Mouse (Mus musculus) left cerebral cortex, postnatal 10 days (tissue): ENCODE results near the gene Pcp4. TPM values are rescaled to one million over a fixed set of nuclear protein-coding genes. Genes with fewer than 3 reads are reported as not detected.

ENCODE experiments used
- DNase-seq, 2 experiments: peaks; one replicate each; pipeline ENCODE4 v3.0.0; 2021 to 2022; ENCODE audit warnings: low spot score in 2 of 2, mixed read lengths in 1 of 2; ENCODE audit errors: extremely low spot score in 1 of 2
- intact Hi-C: fragments of 180-260 bp; cut with DNase I; formaldehyde crosslinking; loops from one replicate; pipeline ENCODE4 v1.15.1; 2025
- total RNA-seq, 2 experiments: library from RNA; stranded (reverse); gene quantifications; 2 replicates each; pipeline ENCODE4 v1.2.3; 2021

Pcp4 gene
- total RNA-seq, 2 experiments from 2014 or later = 421 to 559 TPM

DNA sequence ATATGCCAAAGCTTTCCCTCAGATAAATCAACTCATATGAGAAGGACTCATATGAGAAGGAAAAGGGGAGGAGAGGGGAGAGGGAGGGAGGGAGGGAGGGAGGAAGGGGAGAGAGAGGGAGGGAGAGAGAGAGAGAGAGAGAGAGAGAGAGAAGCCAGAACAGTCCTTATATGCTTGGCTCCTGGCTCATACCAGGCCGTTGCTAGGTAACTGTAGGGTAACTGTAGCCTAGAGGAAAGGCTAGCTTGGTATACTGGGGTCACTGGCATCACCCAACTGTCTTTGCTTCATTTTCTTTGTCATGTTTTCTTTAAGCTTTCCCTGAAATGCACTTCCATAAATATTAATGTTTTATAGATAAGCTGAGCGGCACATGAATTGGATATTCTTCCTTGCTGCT is 85.3 kb downstream of the Pcp4 start:
- intact Hi-C loops = no loop called here
- DNase-seq = no peak

DNA sequence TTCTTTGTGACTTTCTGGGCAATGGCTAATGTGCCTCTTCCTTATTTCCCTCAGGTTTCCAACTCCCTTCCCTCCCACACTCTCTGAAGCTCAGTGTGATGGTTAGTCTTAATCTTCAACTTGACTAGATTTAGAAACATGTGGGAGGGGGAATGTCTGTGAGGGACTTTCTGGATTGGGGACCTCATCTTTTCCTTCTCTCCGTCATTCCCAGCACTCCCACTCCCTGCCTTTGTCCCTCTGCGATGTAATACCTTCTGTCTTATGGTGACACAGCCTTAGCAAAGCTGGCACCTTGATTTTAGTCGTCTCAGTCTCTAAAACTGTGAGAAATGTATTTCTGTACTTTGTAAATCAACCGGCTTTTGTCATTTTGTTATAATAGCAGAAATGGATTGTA is 88.0 kb downstream of the Pcp4 start:
- intact Hi-C loops = no loop called here

DNA sequence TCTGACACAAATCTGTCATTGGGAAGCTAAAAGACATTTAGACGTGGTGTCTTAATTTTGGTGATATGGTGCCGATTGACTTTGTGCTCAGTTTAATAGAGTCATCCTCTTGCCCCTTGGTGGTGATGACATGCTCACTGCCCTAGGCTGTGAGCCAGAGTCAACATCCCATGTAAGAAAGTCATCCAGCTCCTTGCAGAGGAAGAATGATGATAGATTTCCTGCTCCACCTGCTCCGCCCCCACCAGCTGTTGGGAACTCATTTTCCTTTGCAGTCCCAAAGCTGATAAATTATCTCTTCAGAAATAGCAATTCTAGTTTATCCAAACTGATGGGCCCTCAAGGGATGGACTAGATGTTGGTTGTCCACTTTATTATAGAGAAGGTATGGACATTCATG is 89.2 kb downstream of the Pcp4 start:
- intact Hi-C loops = no loop called here
- no peak for DNase-seq

More for the DNA sequence above, 88.0 kb downstream of the Pcp4 start:
- no peak for DNase-seq

- DNase-seq = no peak
- intact Hi-C loops = no loop called here
Observed at GRCm38 (mm10) chr16:96558341-96558740, 90.9 kb downstream of the Pcp4 start.

GRCm38 (mm10) chr16:96559796-96560195 is 92.4 kb downstream of the Pcp4 start:
- intact Hi-C loops = no loop called here
- DNase-seq = no peak

DNA sequence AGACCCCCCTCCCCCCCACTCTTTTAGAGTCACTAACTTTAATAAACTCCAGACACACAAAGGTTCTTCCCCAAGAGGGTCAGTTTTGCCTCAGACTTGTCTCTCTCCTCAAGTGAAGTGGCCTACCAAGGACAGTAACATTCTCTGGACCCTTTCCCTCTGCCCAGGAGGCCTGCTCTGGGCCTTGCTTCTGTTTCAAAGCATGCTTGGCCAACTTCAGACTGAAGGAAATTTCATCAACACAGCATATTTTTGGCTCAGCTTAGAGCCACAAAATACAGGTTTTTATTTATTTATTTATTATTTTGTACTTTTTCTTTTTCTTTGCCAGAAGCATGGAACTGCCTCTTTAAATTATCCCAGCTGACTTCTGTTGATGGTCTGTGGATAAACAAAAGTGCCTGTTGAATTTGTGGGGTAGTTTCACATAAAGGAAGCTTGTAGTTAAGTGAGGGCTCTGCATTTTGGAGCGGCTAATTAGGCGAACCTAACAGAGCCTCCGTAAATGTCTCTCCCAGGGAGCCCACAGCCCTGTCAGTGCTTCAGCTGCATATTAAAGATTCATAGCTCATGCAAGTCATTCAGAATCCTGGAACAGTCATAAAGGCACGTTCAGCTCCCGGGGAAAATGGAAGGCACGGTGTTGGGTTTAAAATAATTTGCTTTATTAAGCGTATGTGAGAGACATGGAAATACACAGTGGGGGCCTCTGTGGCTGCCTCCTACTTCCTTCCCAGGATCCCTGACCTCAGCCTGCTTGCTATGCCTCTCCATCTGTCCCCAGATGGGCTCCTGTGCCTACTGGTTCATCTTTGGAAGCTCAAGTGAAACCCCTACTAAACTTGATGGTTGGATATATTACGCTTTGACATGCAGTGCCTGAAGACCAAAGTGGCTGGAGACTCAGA is 96.2 kb downstream of the Pcp4 start:
- DNase-seq = no peak
- intact Hi-C loops = no loop called here

DNA sequence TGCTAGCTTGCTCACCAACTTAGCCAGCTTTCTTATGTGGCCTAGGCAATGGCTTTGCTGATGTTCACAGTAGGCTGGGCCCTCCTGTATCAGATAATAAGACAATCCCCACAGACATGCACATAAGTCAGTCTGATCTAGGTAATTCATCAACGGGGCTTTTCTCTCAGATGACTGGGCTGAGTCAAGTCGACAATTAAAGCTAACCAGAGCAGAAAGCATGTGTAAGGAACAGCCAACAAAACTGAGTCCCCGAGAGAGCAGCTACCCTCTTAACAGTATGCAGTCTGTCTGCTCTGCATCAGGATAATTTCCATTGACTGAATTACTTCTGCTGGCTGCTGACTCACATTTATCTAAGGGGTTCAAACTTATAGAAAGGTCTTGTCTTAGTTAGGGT is 100.0 kb downstream of the Pcp4 start:
- no peak for DNase-seq
- intact Hi-C loops = no loop called here

Other genes starting within 250 kb of the Pcp4 start
- 1 to 10 TPM; 5.1 to 7.5 TPM for gene B3galt5, start 231.8 kb upstream of the Pcp4 start, total RNA-seq
- not detected for gene Itgb2l, start 24.0 kb upstream of the Pcp4 start, total RNA-seq